Comparison of ENCODE assay signal across 18 mouse cellular contexts in the genomic region with DNA sequence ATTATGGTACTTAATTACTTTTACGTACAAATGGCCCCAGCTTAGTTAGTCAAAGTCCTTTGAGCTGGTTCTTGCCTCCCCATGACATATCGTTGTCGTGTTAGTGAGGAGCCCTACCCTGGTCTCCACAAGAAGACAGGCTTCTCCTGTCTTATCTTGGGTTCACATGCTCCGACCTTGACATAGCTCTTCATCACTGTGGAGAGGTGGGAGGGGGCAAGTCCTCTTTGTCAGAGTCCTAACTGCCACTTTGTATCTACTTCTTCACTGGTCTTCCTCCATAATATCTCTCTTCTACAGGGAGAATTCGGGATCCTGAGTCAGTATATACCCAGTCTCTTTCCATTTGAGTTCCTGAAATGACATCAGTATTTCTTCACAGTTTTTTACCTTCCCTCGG. TPM values are rescaled to one million over a fixed set of nuclear protein-coding genes. Genes with fewer than 3 reads are reported as not detected.
DNase-seq lines count a peak whose midpoint lies in the region; ATAC-seq and TF ChIP-seq lines count a peak whose summit lies in the region.
"Had no signal": no experiment of that assay in that cellular context is flagged by ENCODE, and none has a peak within 500 bp of the region (broad histone marks: within the 10 kb centered on the region; RNA-seq: fewer than 3 reads in every experiment).

No protein-coding gene starts in this region.

- no peak overlapping the region for H3K9ac ChIP-seq in liver, embryonic 16.5 days (ENCODE audit: low read depth, low read length)
- H3K9ac ChIP-seq: embryonic facial prominence, embryonic 13.5 days; heart, embryonic 12.5 days; hindbrain, embryonic 14.5 days; kidney, embryonic 15.5 days; limb, embryonic 13.5 days; lung, embryonic 15.5 days had no signal

- no peaks in the 10 kb centered on the region for H3K9me3 ChIP-seq in heart, embryonic 10.5 days
- H3K9me3 ChIP-seq in G1E (replicated peaks): no peaks in the 10 kb centered on the region
- H3K9me3 ChIP-seq in liver, embryonic 16.5 days (replicated peaks; ENCODE audit: control insufficient read depth, low read length): no peaks in the 10 kb centered on the region
- H3K9me3 ChIP-seq: embryonic facial prominence, embryonic 13.5 days; forebrain, embryonic 10.5 days; heart, embryonic 12.5 days; kidney, embryonic 15.5 days; limb, embryonic 13.5 days; lung, embryonic 15.5 days had no signal

- H3K4me3 ChIP-seq in heart, embryonic 10.5 days: no peak overlapping the region
- H3K4me3 ChIP-seq in G1E (ENCODE audit: low read depth, low read length): no peak overlapping the region
- no peak overlapping the region for H3K4me3 ChIP-seq in liver, embryonic 16.5 days (ENCODE audit: low read depth, low read length)
- H3K4me3 ChIP-seq: embryonic facial prominence, embryonic 13.5 days; forebrain, embryonic 10.5 days; heart, embryonic 12.5 days; kidney, embryonic 15.5 days; limb, embryonic 13.5 days; lung, embryonic 15.5 days had no signal

- peak; percentile 29 for ATAC-seq in G1E (ENCODE audit: extremely low read depth, insufficient number of reproducible peaks, low FRiP score, poor library complexity, severe bottlenecking)
- peak; percentile 55 for ATAC-seq in erythroid progenitor cell, adult 5-6 weeks (replicated peaks; ENCODE audit: low FRiP score, poor library complexity, severe bottlenecking)
- peak; percentile 57 for ATAC-seq in liver, embryonic 16.5 days (ENCODE audit: low read depth)
- no peak for ATAC-seq in inflammation-experienced regulatory T-cells, adult 6 months
- ATAC-seq: intestine, postnatal 0 days had no signal

- WGBS in heart, embryonic 10.5 days: 48% methylated on average over 6 of the region's 6 CpGs
- 24% methylated on average over 6 of the region's 6 CpGs for WGBS in liver, embryonic 16.5 days (ENCODE audit: insufficient replicate concordance)

- H3K4me2 ChIP-seq in liver, embryonic 16.5 days (ENCODE audit: low read depth, low read length): peak overlapping the region; percentile 56
- H3K4me2 ChIP-seq: embryonic facial prominence, embryonic 13.5 days; heart, embryonic 12.5 days; hindbrain, embryonic 14.5 days; kidney, embryonic 15.5 days; limb, embryonic 13.5 days; lung, embryonic 15.5 days had no signal

- peaks cover 23% of the 10 kb centered on the region for H3K4me1 ChIP-seq in heart, embryonic 10.5 days
- peaks cover 57% of the 10 kb centered on the region for H3K4me1 ChIP-seq in G1E (ENCODE audit: insufficient read depth, low read depth, low read length)
- H3K4me1 ChIP-seq in liver, embryonic 16.5 days (ENCODE audit: control insufficient read depth, low read depth, low read length): peaks cover 44% of the 10 kb centered on the region

- DNase-seq in heart, adult 11 months: peak; percentile 45
- no peak for DNase-seq in heart, embryonic 10.5 days (ENCODE audit: low spot score)
- DNase-seq in G1E (ENCODE audit: low spot score): peak; percentile 29
- DNase-seq in embryo, embryonic 10 days (ENCODE audit: low spot score): no peak
- DNase-seq in layer of hippocampus, adult 9-10 months (ENCODE audit: low spot score): no peak
- DNase-seq: right cerebral cortex, postnatal 14 days; thymus, postnatal 36 days had no signal

- no peak overlapping the region for H3K27ac ChIP-seq in heart, embryonic 10.5 days
- H3K27ac ChIP-seq in liver, embryonic 16.5 days (ENCODE audit: low read length): peak overlapping the region; percentile 95
- H3K27ac ChIP-seq: embryonic facial prominence, embryonic 13.5 days; forebrain, embryonic 10.5 days; hindbrain, embryonic 14.5 days; kidney, embryonic 15.5 days; limb, embryonic 13.5 days; lung, embryonic 15.5 days had no signal

- peaks cover 12% of the 10 kb centered on the region; the same call in 1 of the 2 replicates for H3K27me3 ChIP-seq in heart, embryonic 10.5 days (ENCODE audit: insufficient read depth, poor library complexity, severe bottlenecking)
- no peaks in the 10 kb centered on the region for H3K27me3 ChIP-seq in G1E (ENCODE audit: insufficient read depth, low read length)
- no peaks in the 10 kb centered on the region; the same call in 1 of the 2 replicates for H3K27me3 ChIP-seq in liver, embryonic 16.5 days (ENCODE audit: control insufficient read depth, insufficient read depth, low read depth, low read length)

- no peaks in the 10 kb centered on the region for H3K36me3 ChIP-seq in heart, embryonic 10.5 days
- no peaks in the 10 kb centered on the region for H3K36me3 ChIP-seq in G1E (replicated peaks)
- no peaks in the 10 kb centered on the region for H3K36me3 ChIP-seq in liver, embryonic 16.5 days (ENCODE audit: control insufficient read depth, insufficient read depth)
- H3K36me3 ChIP-seq: embryonic facial prominence, embryonic 13.5 days; forebrain, embryonic 10.5 days; heart, embryonic 12.5 days; kidney, embryonic 15.5 days; limb, embryonic 13.5 days; lung, embryonic 15.5 days had no signal

- no peak for TF ChIP-seq CTCF in G1E (IDR thresholded peaks at IDR 0.05; ENCODE audit: low read depth, low read length)

RNA-seq across cellular contexts. Expression of gene Tarsl2, which starts 4.0 kb away (rescaled TPM):
- polyA plus RNA-seq in heart, embryonic 10.5 days (2016; fragmentation: Nextera tagmentation; extraction: Ambion mirVana): 13.1 and 17.4 TPM in 2 replicates
- total RNA-seq in G1E (2014; fragmentation: Nextera tagmentation) (35.2 and 42.3 TPM in 2 replicates), G1E (2017) (66.8 and 71.3 TPM in 2 replicates)
- 23.7 and 27.6 TPM in 2 replicates for polyA plus RNA-seq in G1E (2012)
- 21.4 and 27.8 TPM in 2 replicates for total RNA-seq in erythroid progenitor cell, adult 5-6 weeks (2015; ENCODE audit: low replicate concordance)
- total RNA-seq in erythroid progenitor cell, adult 5-6 weeks (2017; ENCODE audit: low replicate concordance): 51.6 and 56.6 TPM in 2 replicates
- polyA plus RNA-seq in liver, embryonic 16.5 days (2015; fragmentation: Nextera tagmentation; extraction: Ambion mirVana): 10.7 and 11.3 TPM in 2 replicates
- 1 to 10 TPM in 2 of 3 experiments, under 1 TPM in 1; 0.92 to 2.1 (median 1.7) TPM for polyA plus RNA-seq in inflammation-experienced regulatory T-cells, adult 6 months (2017; shearing (Covaris generic))

RNA-seq across cellular contexts. Expression of gene Tm2d3, which starts 50.3 kb away (rescaled TPM):
- 50.1 and 59.0 TPM in 2 replicates for polyA plus RNA-seq in heart, embryonic 10.5 days (2016; fragmentation: Nextera tagmentation; extraction: Ambion mirVana)
- total RNA-seq in G1E (2014; fragmentation: Nextera tagmentation) (18.6 and 40.6 TPM in 2 replicates), G1E (2017) (49.5 and 51.6 TPM in 2 replicates)
- polyA plus RNA-seq in G1E (2012): 6.1 and 8.3 TPM in 2 replicates
- 9.2 and 10.8 TPM in 2 replicates for total RNA-seq in erythroid progenitor cell, adult 5-6 weeks (2015; ENCODE audit: low replicate concordance)
- 10.3 and 17.1 TPM in 2 replicates for total RNA-seq in erythroid progenitor cell, adult 5-6 weeks (2017; ENCODE audit: low replicate concordance)
- 30.8 and 32.6 TPM in 2 replicates for polyA plus RNA-seq in liver, embryonic 16.5 days (2015; fragmentation: Nextera tagmentation; extraction: Ambion mirVana)
- 10 to 100 TPM; 83.6 to 99.5 (median 99.3) TPM for polyA plus RNA-seq in inflammation-experienced regulatory T-cells, adult 6 months (2017; shearing (Covaris generic))

Comparison
In these comparisons a context has a peak if more than half of its experiments do, and no peak if none do; other contexts are left out.
1. DNase-seq: peak in heart, adult 11 months (single experiment) and G1E (single experiment); none in heart, embryonic 10.5 days (single experiment), embryo, embryonic 10 days (single experiment) and layer of hippocampus, adult 9-10 months (single experiment).